Mouse (Mus musculus): ENCODE measurements at regions not wholly inside any gene's neighbourhood (a gene's known extent, or its start where the extent isn't known, plus 50 kb on each side); places are given as distances from the start of the nearest gene placed in this dataset.

- Histone ChIP-seq H3K27me3 (ENCODE audit: control insufficient read depth, insufficient read depth, insufficient read length) (no peaks in the 10 kb centered on the region), H3K79me2 (ENCODE audit: control insufficient read depth, insufficient read depth) (no peaks in the 10 kb centered on the region), H3K36me3 (ENCODE audit: control insufficient read depth, insufficient read depth) (no peaks in the 10 kb centered on the region), H3ac (ENCODE audit: control insufficient read depth, insufficient read length) (no peak overlapping the region), H3K4me3 (no peak overlapping the region), H3K4me2 (ENCODE audit: low read depth) (no peak overlapping the region)
- TF ChIP-seq MYOD1 (IDR thresholded peaks at IDR 0.05; ENCODE audit: control insufficient read depth in 1 of 3, insufficient read length in 2 of 3, low read depth in 2 of 3) (no peak), TCF3 (IDR thresholded peaks at IDR 0.05; ENCODE audit: insufficient read length, low read depth) (no peak)
Observed at GRCm38 (mm10) chr8:34474593-34474992, 363.1 kb upstream of the Gm10131 start.

- H3K4me2 ChIP-seq (ENCODE audit: low read depth) = no peak overlapping the region
- H3ac ChIP-seq (ENCODE audit: control insufficient read depth, insufficient read length) = no peak overlapping the region
- no peaks in the 10 kb centered on the region for H3K27me3 ChIP-seq (ENCODE audit: control insufficient read depth, insufficient read depth, insufficient read length)
- no peak for TF ChIP-seq TCF12 (IDR thresholded peaks at IDR 0.05; ENCODE audit: insufficient read depth, poor library complexity, severe bottlenecking)
- no peak for TF ChIP-seq POLR2A (IDR thresholded peaks at IDR 0.05; ENCODE audit: insufficient read length, low read depth)
- TF ChIP-seq MYOD1 (IDR thresholded peaks at IDR 0.05; ENCODE audit: control insufficient read depth in 1 of 3, insufficient read length in 2 of 3, low read depth in 2 of 3) = no peak
- TF ChIP-seq SRF (IDR thresholded peaks at IDR 0.05; ENCODE audit: control insufficient read depth, insufficient read length, low read depth) = no peak
- TF ChIP-seq POLR2AphosphoS2 (IDR thresholded peaks at IDR 0.05; ENCODE audit: insufficient read length, low read depth) = no peak
- no peak for TF ChIP-seq USF1 (IDR thresholded peaks at IDR 0.05; ENCODE audit: low read depth)
- no peak for TF ChIP-seq REST (IDR thresholded peaks at IDR 0.05; ENCODE audit: insufficient read depth, insufficient read length)
- no peaks in the 10 kb centered on the region for H3K36me3 ChIP-seq (ENCODE audit: control insufficient read depth, insufficient read depth)
- no peaks in the 10 kb centered on the region for H3K79me2 ChIP-seq (ENCODE audit: control insufficient read depth, insufficient read depth)
- no peak overlapping the region for H3K4me3 ChIP-seq
Observed at GRCm38 (mm10) chr8:34473769-34474168, 362.2 kb upstream of the Gm10131 start.

- no peaks in the 10 kb centered on the region for H3K79me2 ChIP-seq (ENCODE audit: control insufficient read depth, insufficient read depth)
- H3K27me3 ChIP-seq (ENCODE audit: control insufficient read depth, insufficient read depth, insufficient read length) = no peaks in the 10 kb centered on the region
- no peak for TF ChIP-seq POLR2A (IDR thresholded peaks at IDR 0.05; ENCODE audit: insufficient read length, low read depth)
- no peak for TF ChIP-seq REST (IDR thresholded peaks at IDR 0.05; ENCODE audit: insufficient read depth, insufficient read length)
- no peak for TF ChIP-seq SRF (IDR thresholded peaks at IDR 0.05; ENCODE audit: control insufficient read depth, insufficient read length, low read depth)
- TF ChIP-seq POLR2AphosphoS2 (IDR thresholded peaks at IDR 0.05; ENCODE audit: insufficient read length, low read depth) = no peak
- no peak for TF ChIP-seq CEBPB (IDR thresholded peaks at IDR 0.05; ENCODE audit: insufficient read depth, poor library complexity, severe bottlenecking)
- TF ChIP-seq MYOD1 (IDR thresholded peaks at IDR 0.05; ENCODE audit: control insufficient read depth in 1 of 3, insufficient read length in 2 of 3, low read depth in 2 of 3) = no peak
- no peak for TF ChIP-seq MYOG (IDR thresholded peaks at IDR 0.05; ENCODE audit: control insufficient read depth in 1 of 3, insufficient read depth in 1 of 3, insufficient read length in 2 of 3, low read depth in 2 of 3)
- no peak overlapping the region for H3K4me3 ChIP-seq
- H3K36me3 ChIP-seq (ENCODE audit: control insufficient read depth, insufficient read depth) = no peaks in the 10 kb centered on the region
- no peak overlapping the region for H3ac ChIP-seq (ENCODE audit: control insufficient read depth, insufficient read length)
- no peak overlapping the region for H3K4me2 ChIP-seq (ENCODE audit: low read depth)
Observed at GRCm38 (mm10) chr8:34473301-34473700, 361.8 kb upstream of the Gm10131 start.

GRCm38 (mm10) chr8:34472846-34473245, 361.3 kb upstream of the Gm10131 start:
- Histone ChIP-seq H3K27me3 (ENCODE audit: control insufficient read depth, insufficient read depth, insufficient read length) (no peaks in the 10 kb centered on the region), H3K36me3 (ENCODE audit: control insufficient read depth, insufficient read depth) (no peaks in the 10 kb centered on the region), H3K79me2 (ENCODE audit: control insufficient read depth, insufficient read depth) (no peaks in the 10 kb centered on the region), H3ac (ENCODE audit: control insufficient read depth, insufficient read length) (no peak overlapping the region), H3K4me2 (ENCODE audit: low read depth) (no peak overlapping the region), H3K4me3 (no peak overlapping the region)
- TF ChIP-seq MYOD1 (IDR thresholded peaks at IDR 0.05; ENCODE audit: control insufficient read depth in 1 of 3, insufficient read length in 2 of 3, low read depth in 2 of 3) = no peak
- no peak for TF ChIP-seq MAX (IDR thresholded peaks at IDR 0.05; ENCODE audit: low read depth)
- no peak for TF ChIP-seq REST (IDR thresholded peaks at IDR 0.05; ENCODE audit: insufficient read depth, insufficient read length)

- no peaks in the 10 kb centered on the region for H3K36me3 ChIP-seq (ENCODE audit: control insufficient read depth, insufficient read depth)
- no peak overlapping the region for H3ac ChIP-seq (ENCODE audit: control insufficient read depth, insufficient read length)
- no peak overlapping the region for H3K4me2 ChIP-seq (ENCODE audit: low read depth)
- H3K4me3 ChIP-seq = no peak overlapping the region
- no peaks in the 10 kb centered on the region for H3K79me2 ChIP-seq (ENCODE audit: control insufficient read depth, insufficient read depth)
- H3K27me3 ChIP-seq (ENCODE audit: control insufficient read depth, insufficient read depth, insufficient read length) = no peaks in the 10 kb centered on the region
- TF ChIP-seq SRF (IDR thresholded peaks at IDR 0.05; ENCODE audit: control insufficient read depth, insufficient read length, low read depth) (no peak), MYOG (IDR thresholded peaks at IDR 0.05; ENCODE audit: control insufficient read depth in 1 of 3, insufficient read depth in 1 of 3, insufficient read length in 2 of 3, low read depth in 2 of 3) (peak in 1 of 3 experiments; percentile 10)
Observed at GRCm38 (mm10) chr8:34472434-34472833, 360.9 kb upstream of the Gm10131 start.

- Histone ChIP-seq H3K4me3 (no peak overlapping the region), H3K79me2 (ENCODE audit: control insufficient read depth, insufficient read depth) (no peaks in the 10 kb centered on the region), H3K27me3 (ENCODE audit: control insufficient read depth, insufficient read depth, insufficient read length) (no peaks in the 10 kb centered on the region), H3K36me3 (ENCODE audit: control insufficient read depth, insufficient read depth) (no peaks in the 10 kb centered on the region), H3K4me2 (ENCODE audit: low read depth) (no peak overlapping the region), H3ac (ENCODE audit: control insufficient read depth, insufficient read length) (no peak overlapping the region)
- TF ChIP-seq MYOG (IDR thresholded peaks at IDR 0.05; ENCODE audit: control insufficient read depth in 1 of 3, insufficient read depth in 1 of 3, insufficient read length in 2 of 3, low read depth in 2 of 3) (no peak), REST (IDR thresholded peaks at IDR 0.05; ENCODE audit: insufficient read depth, insufficient read length) (no peak), E2F4 (IDR thresholded peaks at IDR 0.05; ENCODE audit: insufficient read depth) (no peak), TCF12 (IDR thresholded peaks at IDR 0.05; ENCODE audit: insufficient read depth, poor library complexity, severe bottlenecking) (no peak), SRF (IDR thresholded peaks at IDR 0.05; ENCODE audit: control insufficient read depth, insufficient read length, low read depth) (no peak), TCF3 (IDR thresholded peaks at IDR 0.05; ENCODE audit: insufficient read length, low read depth) (no peak), MAX (IDR thresholded peaks at IDR 0.05; ENCODE audit: low read depth) (no peak), MYOD1 (IDR thresholded peaks at IDR 0.05; ENCODE audit: control insufficient read depth in 1 of 3, insufficient read length in 2 of 3, low read depth in 2 of 3) (no peak), POLR2AphosphoS2 (IDR thresholded peaks at IDR 0.05; ENCODE audit: insufficient read length, low read depth) (no peak), POLR2A (IDR thresholded peaks at IDR 0.05; ENCODE audit: insufficient read length, low read depth) (no peak), USF1 (IDR thresholded peaks at IDR 0.05; ENCODE audit: low read depth) (no peak), CEBPB (IDR thresholded peaks at IDR 0.05; ENCODE audit: insufficient read depth, poor library complexity, severe bottlenecking) (no peak)
Observed at GRCm38 (mm10) chr8:34469091-34469490, 357.6 kb upstream of the Gm10131 start.
